Mouse (Mus musculus) kidney, adult 2 months (tissue): ENCODE results near the gene Ttbk1.

Experiments used
- CTCF ChIP-seq: fragments of 200-500 bp; conservative IDR thresholded peaks from 2 replicates; pipeline ENCODE4 v1.5.1; 2011; ENCODE audit warnings: low read depth, mild to moderate bottlenecking, control low read depth, low read length, moderate library complexity, mixed read lengths; ENCODE audit not compliant: insufficient read depth, insufficient read length
- POLR2A ChIP-seq: fragments of 200-500 bp; IDR thresholded peaks from one replicate; pipeline ENCODE4 v1.6.1; 2011; ENCODE audit warnings: low read depth, low read length, control low read depth

- TF ChIP-seq POLR2A (no peak), CTCF (no peak)
Measured at GRCm38 (mm10) chr17:46419717-46420116, 67.8 kb downstream of the Ttbk1 start.
